Mouse (Mus musculus): Measurements from ENCODE around the gene Gm49368. TPM values are rescaled to one million over a fixed set of nuclear protein-coding genes. Genes with fewer than 3 reads are reported as not detected.

Gm49368 gene
- polyA plus RNA-seq, 1 experiment from 2014 or later, result not detected

- H3K9ac ChIP-seq, result no peak overlapping the region
- H3K36me3 ChIP-seq, result no peaks in the 10 kb centered on the region
- H3K27me3 ChIP-seq, result no peaks in the 10 kb centered on the region
- no peak for ATAC-seq (replicated peaks; ENCODE audit: low FRiP score)
- no peak overlapping the region for H3K27ac ChIP-seq
- no peak overlapping the region for H3K4me3 ChIP-seq (replicated peaks)
- WGBS, result 55% methylated on average over 2 of the region's 2 CpGs
- H3K9me3 ChIP-seq (replicated peaks), result no peaks in the 10 kb centered on the region
- no peak overlapping the region for H3K4me2 ChIP-seq
- H3K4me1 ChIP-seq, result no peaks in the 10 kb centered on the region
These were observed 47.8 kb downstream of the Gm49368 start for GRCm38 (mm10) chr7:128110314-128110713.

DNA sequence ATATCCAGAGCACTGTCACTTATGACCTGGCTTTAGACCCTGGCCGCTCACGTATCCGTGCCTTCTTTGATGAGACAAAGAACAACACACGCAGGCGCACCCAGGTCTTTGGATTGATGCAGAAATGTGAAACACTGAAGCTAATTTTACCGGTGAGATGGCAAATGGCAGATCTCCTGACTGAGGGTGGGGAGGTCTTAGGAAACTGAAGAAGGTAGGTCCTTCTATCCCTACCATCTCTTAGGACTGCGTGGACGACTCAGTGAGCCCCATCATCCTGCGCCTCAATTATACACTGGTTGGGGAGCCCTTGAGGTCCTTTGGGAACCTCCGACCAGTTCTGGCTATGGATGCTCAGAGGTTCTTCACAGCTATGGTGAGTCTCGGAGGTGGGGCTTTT is 49.6 kb downstream of the Gm49368 start:
- Histone ChIP-seq H3K9ac (no peak overlapping the region), H3K4me1 (no peaks in the 10 kb centered on the region), H3K9me3 (replicated peaks) (no peaks in the 10 kb centered on the region), H3K4me2 (no peak overlapping the region), H3K36me3 (no peaks in the 10 kb centered on the region), H3K27me3 (no peaks in the 10 kb centered on the region), H3K27ac (no peak overlapping the region), H3K4me3 (replicated peaks) (no peak overlapping the region)
- WGBS, result 87% methylated on average over 11 of the region's 11 CpGs
- ATAC-seq (replicated peaks; ENCODE audit: low FRiP score), result no peak

- H3K9ac ChIP-seq, result no peak overlapping the region
- H3K4me2 ChIP-seq, result no peak overlapping the region
- H3K27me3 ChIP-seq, result no peaks in the 10 kb centered on the region
- H3K4me3 ChIP-seq (replicated peaks), result no peak overlapping the region
- H3K36me3 ChIP-seq, result no peaks in the 10 kb centered on the region
- ATAC-seq (replicated peaks; ENCODE audit: low FRiP score), result no peak
- WGBS, result 92% methylated on average over 11 of the region's 11 CpGs
- no peak overlapping the region for H3K27ac ChIP-seq
- no peaks in the 10 kb centered on the region for H3K9me3 ChIP-seq (replicated peaks)
- H3K4me1 ChIP-seq, result no peaks in the 10 kb centered on the region
These were observed 52.1 kb downstream of the Gm49368 start for GRCm38 (mm10) chr7:128114371-128115105.

- WGBS, result 75% methylated on average over 5 of the region's 5 CpGs
These were observed 52.9 kb downstream of the Gm49368 start for GRCm38 (mm10) chr7:128115211-128115958.

GRCm38 (mm10) chr7:128116396-128116795 is 53.9 kb downstream of the Gm49368 start:
- no peak overlapping the region for H3K9ac ChIP-seq
- no peaks in the 10 kb centered on the region for H3K9me3 ChIP-seq (replicated peaks)
- no peak for ATAC-seq (replicated peaks; ENCODE audit: low FRiP score)
- WGBS, result 92% methylated on average over 5 of the region's 5 CpGs
- no peaks in the 10 kb centered on the region for H3K36me3 ChIP-seq
- no peaks in the 10 kb centered on the region for H3K4me1 ChIP-seq
- no peak overlapping the region for H3K4me3 ChIP-seq (replicated peaks)
- no peaks in the 10 kb centered on the region for H3K27me3 ChIP-seq
- H3K27ac ChIP-seq, result no peak overlapping the region
- H3K4me2 ChIP-seq, result no peak overlapping the region

More at GRCm38 (mm10) chr7:128115211-128115958, 52.9 kb downstream of the Gm49368 start:
- no peak overlapping the region for H3K9ac ChIP-seq
- H3K4me2 ChIP-seq, result no peak overlapping the region
- H3K9me3 ChIP-seq (replicated peaks), result no peaks in the 10 kb centered on the region
- H3K4me3 ChIP-seq (replicated peaks), result no peak overlapping the region
- no peaks in the 10 kb centered on the region for H3K27me3 ChIP-seq
- H3K27ac ChIP-seq, result no peak overlapping the region
- H3K36me3 ChIP-seq, result no peaks in the 10 kb centered on the region
- no peak for ATAC-seq (replicated peaks; ENCODE audit: low FRiP score)
- H3K4me1 ChIP-seq, result no peaks in the 10 kb centered on the region

GRCm38 (mm10) chr7:128119726-128120490 is 57.4 kb downstream of the Gm49368 start:
- no peak overlapping the region for H3K27ac ChIP-seq
- no peaks in the 10 kb centered on the region for H3K36me3 ChIP-seq
- no peak overlapping the region for H3K4me3 ChIP-seq (replicated peaks)
- WGBS, result 85% methylated on average over 6 of the region's 6 CpGs
- H3K4me1 ChIP-seq, result no peaks in the 10 kb centered on the region
- no peaks in the 10 kb centered on the region for H3K9me3 ChIP-seq (replicated peaks)
- H3K4me2 ChIP-seq, result no peak overlapping the region
- no peak for ATAC-seq (replicated peaks; ENCODE audit: low FRiP score)
- no peaks in the 10 kb centered on the region for H3K27me3 ChIP-seq
- H3K9ac ChIP-seq, result no peak overlapping the region

GRCm38 (mm10) chr7:128128741-128129720 is 66.5 kb downstream of the Gm49368 start, which contains the start of gene Itgax:
Gene Itgax (plus strand): TSS chr7:128129547.
- Histone ChIP-seq H3K4me2 (no peak within 1 kb of the TSS), H3K9ac (no peak within 1 kb of the TSS), H3K27me3 (no peaks in the 10 kb centered on the region), H3K36me3 (no peaks in the 10 kb centered on the region), H3K4me1 (no peaks in the 10 kb centered on the region), H3K4me3 (replicated peaks) (no peak within 1 kb of the TSS), H3K9me3 (replicated peaks) (no peaks in the 10 kb centered on the region), H3K27ac (no peak within 1 kb of the TSS)
- WGBS, result 73% methylated on average over 8 of the region's 8 CpGs
- ATAC-seq (replicated peaks; ENCODE audit: low FRiP score), result no peak

DNA sequence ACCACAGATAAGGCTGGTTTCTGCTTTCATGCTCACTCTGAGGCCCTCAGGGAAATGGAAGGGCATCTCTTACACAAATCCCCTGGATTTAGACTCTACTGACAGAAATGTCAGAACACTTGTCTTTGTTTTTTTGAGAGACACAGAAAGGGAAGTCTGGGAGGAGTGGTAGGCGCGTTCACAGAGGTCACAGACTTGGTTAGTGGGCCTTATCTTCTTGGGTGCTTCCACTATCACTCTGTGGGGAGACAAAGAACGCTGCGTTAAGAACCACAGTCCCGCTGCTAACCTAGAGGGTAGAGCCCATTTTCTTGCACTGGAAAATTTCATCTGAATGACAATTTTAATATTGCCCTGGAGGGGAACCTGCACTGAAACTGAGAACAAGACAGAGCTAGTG is 69.7 kb downstream of the Gm49368 start:
- H3K9ac ChIP-seq, result no peak overlapping the region
- no peaks in the 10 kb centered on the region for H3K4me1 ChIP-seq
- H3K4me2 ChIP-seq, result no peak overlapping the region
- no peak overlapping the region for H3K27ac ChIP-seq
- H3K9me3 ChIP-seq (replicated peaks), result no peaks in the 10 kb centered on the region
- no peak for ATAC-seq (replicated peaks; ENCODE audit: low FRiP score)
- no peaks in the 10 kb centered on the region for H3K27me3 ChIP-seq
- no peaks in the 10 kb centered on the region for H3K36me3 ChIP-seq
- 88% methylated on average over 5 of the region's 5 CpGs for WGBS
- H3K4me3 ChIP-seq (replicated peaks), result no peak overlapping the region

GRCm38 (mm10) chr7:128133596-128133995 is 71.1 kb downstream of the Gm49368 start:
- H3K4me2 ChIP-seq, result no peak overlapping the region
- no peaks in the 10 kb centered on the region for H3K9me3 ChIP-seq (replicated peaks)
- H3K36me3 ChIP-seq, result no peaks in the 10 kb centered on the region
- no peaks in the 10 kb centered on the region for H3K27me3 ChIP-seq
- H3K9ac ChIP-seq, result no peak overlapping the region
- no peak overlapping the region for H3K4me3 ChIP-seq (replicated peaks)
- 88% methylated on average over 2 of the region's 2 CpGs for WGBS
- no peaks in the 10 kb centered on the region for H3K4me1 ChIP-seq
- no peak overlapping the region for H3K27ac ChIP-seq
- no peak for ATAC-seq (replicated peaks; ENCODE audit: low FRiP score)

GRCm38 (mm10) chr7:128136927-128137326 is 74.4 kb downstream of the Gm49368 start:
- H3K9ac ChIP-seq, result no peak overlapping the region
- H3K36me3 ChIP-seq, result no peaks in the 10 kb centered on the region
- H3K4me1 ChIP-seq, result no peaks in the 10 kb centered on the region
- H3K4me2 ChIP-seq, result no peak overlapping the region
- H3K4me3 ChIP-seq (replicated peaks), result no peak overlapping the region
- no peaks in the 10 kb centered on the region for H3K9me3 ChIP-seq (replicated peaks)
- H3K27me3 ChIP-seq, result no peaks in the 10 kb centered on the region
- whole genome bisulfite sequencing, result 43% methylated on average over 4 of the region's 4 CpGs
- no peak for ATAC-seq (replicated peaks; ENCODE audit: low FRiP score)
- H3K27ac ChIP-seq, result no peak overlapping the region

GRCm38 (mm10) chr7:128139611-128140010 is 77.1 kb downstream of the Gm49368 start:
- Histone ChIP-seq H3K4me2 (no peak overlapping the region), H3K4me3 (replicated peaks) (no peak overlapping the region), H3K9ac (no peak overlapping the region), H3K36me3 (no peaks in the 10 kb centered on the region), H3K27ac (no peak overlapping the region), H3K4me1 (no peaks in the 10 kb centered on the region), H3K9me3 (replicated peaks) (no peaks in the 10 kb centered on the region), H3K27me3 (no peaks in the 10 kb centered on the region)
- ATAC-seq (replicated peaks; ENCODE audit: low FRiP score), result no peak
- 93% methylated on average over 6 of the region's 6 CpGs for WGBS
